Mouse (Mus musculus): ENCODE measurements at regions not wholly inside any gene's neighbourhood (a gene's known extent, or its start where the extent isn't known, plus 50 kb on each side); places are given as distances from the start of the nearest gene placed in this dataset.

DNA sequence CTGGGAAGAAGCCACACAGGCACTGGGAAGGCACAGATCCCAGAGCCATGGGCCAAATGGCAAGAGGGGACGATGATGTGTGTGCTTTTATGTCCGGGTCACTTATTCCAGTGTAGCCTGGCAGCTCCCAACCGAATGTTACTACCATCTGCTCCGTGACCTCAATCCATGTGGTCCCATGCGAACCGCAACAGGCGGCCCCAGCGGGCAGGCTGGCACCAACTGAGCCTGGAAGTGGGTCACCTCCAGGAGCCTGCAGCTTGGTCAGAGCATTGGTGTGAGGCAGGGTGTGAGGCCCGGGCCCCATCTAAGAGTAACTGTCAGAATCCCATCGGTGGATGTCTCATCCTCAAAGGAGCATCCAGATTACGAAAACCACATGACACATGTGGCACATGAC, 110.8 kb upstream of the Tbx3 start:
- TF ChIP-seq POLR2A (IDR thresholded peaks at IDR 0.05; ENCODE audit: insufficient read depth, low read depth, low read length): no peak
- TF ChIP-seq CTCF (IDR thresholded peaks at IDR 0.05; ENCODE audit: insufficient read depth, low read depth, low read length): no peak
- H3K4me1 ChIP-seq (ENCODE audit: control insufficient read depth, insufficient read depth, low read length): peaks cover 7% of the 10 kb centered on the region; the same call in 1 of the 2 replicates
- no peak overlapping the region for H3K27ac ChIP-seq (ENCODE audit: insufficient read depth, low read depth, low read length)
- H3K4me3 ChIP-seq (ENCODE audit: insufficient read depth, low read depth, low read length): no peak overlapping the region
- WGBS: 87% methylated on average over 11 of the region's 11 CpGs

- H3K4me1 ChIP-seq (ENCODE audit: control insufficient read depth, insufficient read depth, low read length): peaks cover 7% of the 10 kb centered on the region; the same call in 1 of the 2 replicates
- H3K27ac ChIP-seq (ENCODE audit: insufficient read depth, low read depth, low read length): no peak overlapping the region
- WGBS: 98% methylated on average over 5 of the region's 5 CpGs
- H3K4me3 ChIP-seq (ENCODE audit: insufficient read depth, low read depth, low read length): no peak overlapping the region
- TF ChIP-seq POLR2A (IDR thresholded peaks at IDR 0.05; ENCODE audit: insufficient read depth, low read depth, low read length): no peak
- TF ChIP-seq CTCF (IDR thresholded peaks at IDR 0.05; ENCODE audit: insufficient read depth, low read depth, low read length): no peak
Measured at GRCm38 (mm10) chr5:119560392-119560791, 110.1 kb upstream of the Tbx3 start.

- H3K4me1 ChIP-seq (ENCODE audit: control insufficient read depth, insufficient read depth, low read length): peaks cover 7% of the 10 kb centered on the region; the same call in 1 of the 2 replicates
- H3K4me3 ChIP-seq (ENCODE audit: insufficient read depth, low read depth, low read length): no peak overlapping the region
- TF ChIP-seq CTCF (IDR thresholded peaks at IDR 0.05; ENCODE audit: insufficient read depth, low read depth, low read length): no peak
- TF ChIP-seq POLR2A (IDR thresholded peaks at IDR 0.05; ENCODE audit: insufficient read depth, low read depth, low read length): no peak
- 96% methylated on average over 7 of the region's 7 CpGs for WGBS
- no peak overlapping the region for H3K27ac ChIP-seq (ENCODE audit: insufficient read depth, low read depth, low read length)
Measured at GRCm38 (mm10) chr5:119561531-119561930, 108.9 kb upstream of the Tbx3 start.

- TF ChIP-seq POLR2A (IDR thresholded peaks at IDR 0.05; ENCODE audit: insufficient read depth, low read depth, low read length) (no peak), CTCF (IDR thresholded peaks at IDR 0.05; ENCODE audit: insufficient read depth, low read depth, low read length) (no peak)
- no peak overlapping the region for H3K27ac ChIP-seq (ENCODE audit: insufficient read depth, low read depth, low read length)
- WGBS: 20% methylated on average over 33 of the region's 33 CpGs
- H3K4me1 ChIP-seq (ENCODE audit: control insufficient read depth, insufficient read depth, low read length): peaks cover 7% of the 10 kb centered on the region; the same call in 1 of the 2 replicates
- no peak overlapping the region for H3K4me3 ChIP-seq (ENCODE audit: insufficient read depth, low read depth, low read length)
Measured at GRCm38 (mm10) chr5:119563510-119564351, 106.7 kb upstream of the Tbx3 start.

- no peak overlapping the region for H3K27ac ChIP-seq (ENCODE audit: insufficient read depth, low read depth, low read length)
- 80% methylated on average over 11 of the region's 11 CpGs for WGBS
- H3K4me1 ChIP-seq (ENCODE audit: control insufficient read depth, insufficient read depth, low read length): peaks cover 7% of the 10 kb centered on the region; the same call in 1 of the 2 replicates
- no peak overlapping the region for H3K4me3 ChIP-seq (ENCODE audit: insufficient read depth, low read depth, low read length)
- TF ChIP-seq POLR2A (IDR thresholded peaks at IDR 0.05; ENCODE audit: insufficient read depth, low read depth, low read length) (no peak), CTCF (IDR thresholded peaks at IDR 0.05; ENCODE audit: insufficient read depth, low read depth, low read length) (no peak)
Measured at GRCm38 (mm10) chr5:119567639-119568038, 102.8 kb upstream of the Tbx3 start.

DNA sequence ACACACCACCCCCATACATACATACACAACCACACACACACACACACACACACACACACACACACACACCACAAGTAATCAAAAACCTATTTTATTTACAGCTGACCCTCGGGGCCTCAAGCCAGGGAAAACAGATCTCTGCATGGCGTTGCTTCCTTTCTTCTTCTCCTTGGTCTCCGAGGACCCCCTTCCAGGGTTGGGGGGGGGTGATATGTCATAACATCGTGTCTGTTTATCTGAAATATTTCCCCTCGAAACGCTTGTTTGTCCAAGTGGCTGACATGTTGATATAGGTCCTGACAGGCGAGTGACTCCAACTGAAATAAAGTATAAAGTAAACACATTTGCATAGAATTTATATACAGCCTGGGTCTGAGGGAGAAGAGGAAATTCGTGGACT, 100.4 kb upstream of the Tbx3 start:
- no peaks in the 10 kb centered on the region for H3K4me1 ChIP-seq (ENCODE audit: control insufficient read depth, insufficient read depth, low read length)
- H3K4me3 ChIP-seq (ENCODE audit: insufficient read depth, low read depth, low read length): no peak overlapping the region
- TF ChIP-seq POLR2A (IDR thresholded peaks at IDR 0.05; ENCODE audit: insufficient read depth, low read depth, low read length) (no peak), CTCF (IDR thresholded peaks at IDR 0.05; ENCODE audit: insufficient read depth, low read depth, low read length) (no peak)
- WGBS: 62% methylated on average over 8 of the region's 8 CpGs
- no peak overlapping the region for H3K27ac ChIP-seq (ENCODE audit: insufficient read depth, low read depth, low read length)

DNA sequence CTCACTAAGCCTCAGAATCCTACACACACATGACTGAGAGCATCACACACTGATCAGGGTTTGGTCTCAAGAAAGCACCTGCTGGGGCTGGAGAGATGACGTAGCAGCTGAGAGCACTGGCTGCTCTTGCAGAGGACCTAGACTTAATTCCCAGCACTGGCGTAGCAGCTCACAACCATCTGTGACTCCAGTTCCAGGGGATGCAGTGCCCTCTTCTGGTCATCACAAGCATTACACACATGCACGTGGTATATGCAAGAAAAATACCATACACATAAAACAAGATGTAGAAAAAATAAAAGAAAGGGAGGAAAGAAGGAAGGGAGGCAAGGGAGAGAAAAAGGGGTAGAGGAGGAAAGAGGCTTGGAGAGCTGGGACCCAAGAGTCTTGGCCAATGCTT, 98.8 kb upstream of the Tbx3 start:
- TF ChIP-seq POLR2A (IDR thresholded peaks at IDR 0.05; ENCODE audit: insufficient read depth, low read depth, low read length): no peak
- no peak for TF ChIP-seq CTCF (IDR thresholded peaks at IDR 0.05; ENCODE audit: insufficient read depth, low read depth, low read length)
- H3K4me3 ChIP-seq (ENCODE audit: insufficient read depth, low read depth, low read length): no peak overlapping the region
- H3K4me1 ChIP-seq (ENCODE audit: control insufficient read depth, insufficient read depth, low read length): no peaks in the 10 kb centered on the region
- 89% methylated on average over 3 of the region's 3 CpGs for WGBS
- H3K27ac ChIP-seq (ENCODE audit: insufficient read depth, low read depth, low read length): no peak overlapping the region

GRCm38 (mm10) chr5:119575124-119575523, 95.3 kb upstream of the Tbx3 start:
- no peak overlapping the region for H3K4me3 ChIP-seq (ENCODE audit: insufficient read depth, low read depth, low read length)
- TF ChIP-seq CTCF (IDR thresholded peaks at IDR 0.05; ENCODE audit: insufficient read depth, low read depth, low read length) (no peak), POLR2A (IDR thresholded peaks at IDR 0.05; ENCODE audit: insufficient read depth, low read depth, low read length) (no peak)
- no peaks in the 10 kb centered on the region for H3K4me1 ChIP-seq (ENCODE audit: control insufficient read depth, insufficient read depth, low read length)
- H3K27ac ChIP-seq (ENCODE audit: insufficient read depth, low read depth, low read length): no peak overlapping the region
- WGBS: 78% methylated on average over 14 of the region's 14 CpGs

- TF ChIP-seq CTCF (IDR thresholded peaks at IDR 0.05; ENCODE audit: insufficient read depth, low read depth, low read length) (no peak), POLR2A (IDR thresholded peaks at IDR 0.05; ENCODE audit: insufficient read depth, low read depth, low read length) (no peak)
- 98% methylated on average over 2 of the region's 2 CpGs for WGBS
Measured at GRCm38 (mm10) chr5:119579288-119579687, 91.2 kb upstream of the Tbx3 start.

More at GRCm38 (mm10) chr5:119579288-119579687, 91.2 kb upstream of the Tbx3 start:
- Histone ChIP-seq H3K4me1 (ENCODE audit: control insufficient read depth, insufficient read depth, low read length) (no peaks in the 10 kb centered on the region), H3K27ac (ENCODE audit: insufficient read depth, low read depth, low read length) (no peak overlapping the region), H3K4me3 (ENCODE audit: insufficient read depth, low read depth, low read length) (no peak overlapping the region)
